Mouse (Mus musculus) granulocyte monocyte progenitor cell, adult 5-6 weeks (primary cell): ENCODE measurements around the gene Vmn1r149. TPM values are rescaled to one million over a fixed set of nuclear protein-coding genes. Genes with fewer than 3 reads are reported as not detected.
"Not testable (repeated sequence)": the region's sequence is repeated elsewhere in the genome, so short reads cannot be mapped to it uniquely, and the experiment has no call there.

Source experiments
- ATAC-seq: replicated peaks from 2 replicates; pipeline ENCODE4 v1.8.0; 2016; ENCODE audit warnings: mild to moderate bottlenecking, moderate TSS enrichment, inconsistent platforms; ENCODE audit not compliant: poor library complexity, severe bottlenecking
- total RNA-seq, 2 experiments: library from RNA; stranded (forward) in 1 of 2; stranded (reverse) in 1 of 2; fragments of 200-712, 200-1000 nt in 1 of 2; fragments of >200 nt in 1 of 2; fragmentation: Nextera tagmentation in 1 of 2; gene quantifications; 2 replicates each; pipeline ENCODE4 v1.2.3; 2014 to 2017

Gene Vmn1r149
- total RNA-seq (2014; fragmentation: Nextera tagmentation) (not detected in 2 replicates), total RNA-seq (2017) (not detected in 2 replicates)

DNA sequence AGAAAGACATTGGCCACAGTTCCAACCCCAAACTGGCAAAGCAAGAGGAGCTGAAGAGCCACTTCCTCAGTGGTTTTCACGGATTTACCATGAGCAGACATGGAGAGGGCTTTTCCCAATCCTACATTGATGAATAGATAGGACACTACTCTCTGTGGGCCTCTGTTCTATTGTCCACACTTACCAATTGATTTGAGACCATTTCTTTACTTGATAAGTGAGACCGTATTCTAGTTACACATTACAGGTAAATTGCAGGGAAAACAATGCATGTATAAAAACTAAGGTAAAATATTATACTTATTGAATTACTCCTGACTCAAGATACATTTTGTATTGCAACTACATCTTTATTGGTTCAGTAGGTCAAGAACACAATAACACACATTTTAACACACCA lies at the start of gene Vmn1r149:
Gene Vmn1r149, minus strand, starts transcription at position 101 of the 400 bp plus-strand sequence.
- not testable (repeated sequence) for ATAC-seq

GRCm38 (mm10) chr7:22463975-22464374 lies 25.9 kb upstream of the Vmn1r149 start, which contains the start of gene Gm10665:
TSS of gene Gm10665 (minus strand) at chr7:22464075.
- ATAC-seq, result not testable (repeated sequence)

- not testable (repeated sequence) for ATAC-seq
Measured at GRCm38 (mm10) chr7:22413283-22413682, 24.7 kb downstream of the Vmn1r149 start, which contains the start of gene Vmn1r148. TSS of gene Vmn1r148 (plus strand) at chr7:22413583.

Other genes starting within 250 kb of the Vmn1r149 start
- not detected in 2 replicates for gene Vmn1r143, start 248.9 kb downstream of the Vmn1r149 start, total RNA-seq (2014; fragmentation: Nextera tagmentation)
- gene Vmn1r143, start 248.9 kb downstream of the Vmn1r149 start, total RNA-seq (2017), result not detected in 2 replicates
- not detected in 2 replicates for gene Gm8653, start 237.0 kb downstream of the Vmn1r149 start, total RNA-seq (2014; fragmentation: Nextera tagmentation)
- gene Gm8653, start 237.0 kb downstream of the Vmn1r149 start, total RNA-seq (2017), result not detected in 2 replicates
- not detected in 2 replicates for gene Gm8453, start 208.7 kb downstream of the Vmn1r149 start, total RNA-seq (2014; fragmentation: Nextera tagmentation)
- gene Gm8453, start 208.7 kb downstream of the Vmn1r149 start, total RNA-seq (2017), result not detected in 2 replicates
- gene Gm4187, start 108.5 kb downstream of the Vmn1r149 start, total RNA-seq (2014; fragmentation: Nextera tagmentation), result not detected in 2 replicates
- gene Gm4187, start 108.5 kb downstream of the Vmn1r149 start, total RNA-seq (2017), result not detected in 2 replicates
- not detected in 2 replicates for gene Gm8660, start 67.2 kb downstream of the Vmn1r149 start, total RNA-seq (2014; fragmentation: Nextera tagmentation)
- gene Gm8660, start 67.2 kb downstream of the Vmn1r149 start, total RNA-seq (2017), result not detected in 2 replicates
- not detected in 2 replicates for gene Vmn1r148, start 24.6 kb downstream of the Vmn1r149 start, total RNA-seq (2014; fragmentation: Nextera tagmentation)
- gene Vmn1r148, start 24.6 kb downstream of the Vmn1r149 start, total RNA-seq (2017), result not detected in 2 replicates
- not detected in 2 replicates for gene Gm10665, start 25.8 kb upstream of the Vmn1r149 start, total RNA-seq (2014; fragmentation: Nextera tagmentation)
- not detected in 2 replicates for gene Gm10665, start 25.8 kb upstream of the Vmn1r149 start, total RNA-seq (2017)
- gene Vmn1r151, start 61.4 kb upstream of the Vmn1r149 start, total RNA-seq (2014; fragmentation: Nextera tagmentation), result not detected in 2 replicates
- not detected in 2 replicates for gene Vmn1r151, start 61.4 kb upstream of the Vmn1r149 start, total RNA-seq (2017)
- not detected in 2 replicates for gene Vmn1r152, start 84.7 kb upstream of the Vmn1r149 start, total RNA-seq (2014; fragmentation: Nextera tagmentation)
- not detected in 2 replicates for gene Vmn1r152, start 84.7 kb upstream of the Vmn1r149 start, total RNA-seq (2017)
- not detected in 2 replicates for gene Gm8677, start 96.7 kb upstream of the Vmn1r149 start, total RNA-seq (2014; fragmentation: Nextera tagmentation)
- gene Gm8677, start 96.7 kb upstream of the Vmn1r149 start, total RNA-seq (2017), result not detected in 2 replicates
- gene Gm4201, start 127.1 kb upstream of the Vmn1r149 start, total RNA-seq (2014; fragmentation: Nextera tagmentation), result not detected in 2 replicates
- gene Gm4201, start 127.1 kb upstream of the Vmn1r149 start, total RNA-seq (2017), result not detected in 2 replicates
- gene Gm4565, start 149.9 kb upstream of the Vmn1r149 start, total RNA-seq (2014; fragmentation: Nextera tagmentation), result not detected in 2 replicates
- not detected in 2 replicates for gene Gm4565, start 149.9 kb upstream of the Vmn1r149 start, total RNA-seq (2017)
- not detected in 2 replicates for gene Vmn1r155, start 219.8 kb upstream of the Vmn1r149 start, total RNA-seq (2014; fragmentation: Nextera tagmentation)
- gene Vmn1r155, start 219.8 kb upstream of the Vmn1r149 start, total RNA-seq (2017), result not detected in 2 replicates